Mouse (Mus musculus): ENCODE results near the gene Ptk6. TPM values are rescaled to one million over a fixed set of nuclear protein-coding genes. Genes with fewer than 3 reads are reported as not detected.
A peak's percentile ranks its signal among the peaks of the same experiment; 100 is the strongest.

Ptk6 gene
- polyA plus RNA-seq, 1 experiment from 2014 or later: 0.12 TPM

DNA sequence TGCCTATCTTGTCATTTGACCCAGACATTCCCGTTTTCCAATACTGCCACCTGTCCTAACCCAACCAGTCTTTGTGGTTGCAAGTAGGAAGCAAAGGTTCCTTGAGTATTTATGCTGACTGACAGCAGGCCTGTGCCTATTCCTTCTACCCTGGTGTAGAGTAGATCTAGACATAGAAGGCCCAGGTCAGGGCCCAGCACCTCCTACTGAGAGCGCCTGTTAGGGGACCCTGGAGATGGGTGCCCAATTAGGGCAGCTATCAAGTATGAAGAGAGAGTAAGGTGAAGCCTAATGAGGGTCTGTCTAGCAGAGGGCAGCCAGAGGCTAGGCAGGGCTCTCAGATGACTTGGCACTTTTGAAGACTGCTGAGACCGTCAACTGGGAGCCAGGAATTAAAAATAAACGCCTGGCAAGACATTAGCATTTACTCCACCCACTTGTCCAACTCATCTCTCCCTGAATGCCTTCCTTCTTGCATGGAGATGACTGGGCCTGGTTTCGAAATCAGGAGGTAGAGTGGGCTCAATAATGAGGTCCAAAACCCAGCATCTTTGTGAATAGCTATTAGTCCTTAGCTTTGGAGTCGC, 44.8 kb downstream of the Ptk6 start:
- WGBS: 75% methylated on average over 6 of the region's 6 CpGs
- H3K4me3 ChIP-seq (replicated peaks): no peak overlapping the region
- no peak overlapping the region for H3K9ac ChIP-seq
- H3K36me3 ChIP-seq: no peaks in the 10 kb centered on the region
- H3K27me3 ChIP-seq (replicated peaks): peaks cover 43% of the 10 kb centered on the region
- peaks cover 5% of the 10 kb centered on the region; the same call in 1 of the 2 replicates for H3K4me1 ChIP-seq
- no peak overlapping the region for H3K27ac ChIP-seq
- H3K9me3 ChIP-seq: no peaks in the 10 kb centered on the region
- ATAC-seq (ENCODE audit: insufficient read depth, low FRiP score, low read depth): no peak
- no peak overlapping the region for H3K4me2 ChIP-seq

DNA sequence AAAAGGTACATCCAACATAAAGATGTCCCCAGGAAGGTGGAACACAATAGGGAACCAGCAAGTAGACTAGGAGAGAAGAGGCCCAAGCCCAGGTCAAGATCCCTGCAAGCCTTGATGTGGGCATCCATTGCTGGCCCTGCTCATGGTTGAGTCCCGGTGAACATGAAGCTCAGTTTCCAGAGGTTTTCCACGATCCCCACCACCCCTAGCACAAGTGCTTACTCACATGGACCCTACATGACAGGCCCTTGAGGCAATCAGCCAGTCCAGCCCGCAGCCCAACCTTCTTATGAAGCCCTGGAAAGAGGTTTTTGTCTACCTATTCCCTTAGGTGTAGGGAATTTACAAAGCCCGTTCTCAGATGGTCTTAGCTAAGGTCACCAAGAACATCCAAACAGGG, 45.4 kb downstream of the Ptk6 start:
- Histone ChIP-seq H3K9ac (no peak overlapping the region), H3K9me3 (no peaks in the 10 kb centered on the region), H3K4me1 (peaks cover 5% of the 10 kb centered on the region; the same call in 1 of the 2 replicates), H3K4me3 (replicated peaks) (no peak overlapping the region), H3K27ac (no peak overlapping the region), H3K27me3 (replicated peaks) (peaks cover 47% of the 10 kb centered on the region), H3K36me3 (no peaks in the 10 kb centered on the region), H3K4me2 (no peak overlapping the region)
- WGBS: 67% methylated on average over 4 of the region's 4 CpGs
- ATAC-seq (ENCODE audit: insufficient read depth, low FRiP score, low read depth): no peak

DNA sequence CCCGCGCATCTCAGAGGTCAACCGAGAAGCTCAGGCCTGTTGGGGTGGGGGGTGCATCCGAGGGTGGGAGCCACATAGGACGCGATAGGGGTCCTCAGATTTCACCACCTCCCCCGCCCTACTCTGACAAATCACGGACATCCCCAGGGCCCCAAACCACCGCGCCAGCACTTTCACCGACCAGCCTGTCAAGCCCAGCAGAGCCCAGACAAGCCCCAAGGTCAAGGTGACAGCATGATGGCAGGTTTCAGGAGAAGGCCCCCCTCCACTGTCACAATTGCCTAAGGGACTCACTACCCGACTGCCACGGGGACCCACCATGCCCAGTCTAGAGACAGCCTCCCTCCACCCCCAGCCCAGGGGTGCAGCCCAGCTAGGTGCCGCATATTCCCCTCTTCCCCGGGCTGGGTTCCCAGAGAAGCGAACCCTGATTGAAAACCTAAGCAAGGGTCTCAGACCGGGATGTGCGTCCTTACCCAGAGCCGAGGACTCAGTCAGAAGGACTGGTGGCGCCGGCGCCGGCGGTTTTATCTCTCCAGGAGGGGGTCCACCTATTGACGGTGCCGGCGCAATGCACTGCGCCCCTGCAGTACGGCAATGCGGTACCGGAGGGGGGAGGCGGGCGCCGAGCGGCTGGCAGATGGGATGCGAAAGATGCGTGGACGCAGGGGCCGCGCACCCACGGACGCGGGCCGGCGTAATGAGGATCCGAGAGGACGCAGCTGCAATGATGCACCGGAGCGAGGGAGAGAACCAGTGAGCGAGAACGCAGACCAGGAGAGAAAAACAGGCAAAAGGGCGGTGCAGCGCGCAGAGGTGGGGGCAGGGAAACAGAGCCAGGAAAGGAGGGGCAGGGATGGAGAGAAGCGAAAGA, 46.1 kb downstream of the Ptk6 start, which contains the start of gene Eef1a2:
Eef1a2 (minus strand) TSS at position 767 of the 874 bp plus-strand sequence.
- Histone ChIP-seq H3K4me3 (replicated peaks) (peak within 1 kb of the TSS; percentile 18), H3K4me2 (peak within 1 kb of the TSS; percentile 41)
- 6% methylated on average over 55 of the region's 55 CpGs for WGBS

DNA sequence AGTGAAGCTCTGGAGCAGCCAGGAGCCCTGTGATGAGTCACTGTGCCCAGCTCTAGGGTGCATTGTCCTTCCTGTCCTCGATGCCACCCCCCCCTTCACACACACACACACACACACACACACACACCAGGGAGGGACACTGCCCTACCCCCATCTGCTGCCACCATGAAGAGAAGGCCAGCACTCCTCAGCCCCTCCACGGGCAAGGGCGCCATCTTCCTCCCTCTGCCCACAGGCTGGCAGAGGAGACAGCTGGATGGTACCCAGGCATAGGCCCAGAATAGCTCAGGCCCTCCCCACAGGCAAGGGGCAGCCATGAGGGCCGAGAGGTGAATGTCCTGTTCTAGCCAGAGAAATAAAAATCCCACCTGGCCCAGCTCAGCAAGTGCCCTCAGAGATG, 46.8 kb downstream of the Ptk6 start:
- no peak overlapping the region for H3K27ac ChIP-seq
- H3K9me3 ChIP-seq: no peaks in the 10 kb centered on the region
- no peaks in the 10 kb centered on the region for H3K36me3 ChIP-seq
- no peak overlapping the region for H3K4me3 ChIP-seq (replicated peaks)
- WGBS: 76% methylated on average over 4 of the region's 4 CpGs
- H3K4me2 ChIP-seq: no peak overlapping the region
- H3K27me3 ChIP-seq (replicated peaks): peaks cover 49% of the 10 kb centered on the region
- ATAC-seq (ENCODE audit: insufficient read depth, low FRiP score, low read depth): no peak
- H3K9ac ChIP-seq: no peak overlapping the region
- H3K4me1 ChIP-seq: peaks cover 5% of the 10 kb centered on the region; the same call in 1 of the 2 replicates

More for the DNA sequence above, 46.1 kb downstream of the Ptk6 start, which contains the start of gene Eef1a2:
- no peak within 1 kb of the TSS for H3K9ac ChIP-seq
- H3K4me1 ChIP-seq: peaks cover 5% of the 10 kb centered on the region; the same call in 1 of the 2 replicates
- H3K27me3 ChIP-seq (replicated peaks): peaks cover 47% of the 10 kb centered on the region
- no peak for ATAC-seq (ENCODE audit: insufficient read depth, low FRiP score, low read depth)
- H3K9me3 ChIP-seq: no peaks in the 10 kb centered on the region
- H3K27ac ChIP-seq: no peak within 1 kb of the TSS
- no peaks in the 10 kb centered on the region for H3K36me3 ChIP-seq

DNA sequence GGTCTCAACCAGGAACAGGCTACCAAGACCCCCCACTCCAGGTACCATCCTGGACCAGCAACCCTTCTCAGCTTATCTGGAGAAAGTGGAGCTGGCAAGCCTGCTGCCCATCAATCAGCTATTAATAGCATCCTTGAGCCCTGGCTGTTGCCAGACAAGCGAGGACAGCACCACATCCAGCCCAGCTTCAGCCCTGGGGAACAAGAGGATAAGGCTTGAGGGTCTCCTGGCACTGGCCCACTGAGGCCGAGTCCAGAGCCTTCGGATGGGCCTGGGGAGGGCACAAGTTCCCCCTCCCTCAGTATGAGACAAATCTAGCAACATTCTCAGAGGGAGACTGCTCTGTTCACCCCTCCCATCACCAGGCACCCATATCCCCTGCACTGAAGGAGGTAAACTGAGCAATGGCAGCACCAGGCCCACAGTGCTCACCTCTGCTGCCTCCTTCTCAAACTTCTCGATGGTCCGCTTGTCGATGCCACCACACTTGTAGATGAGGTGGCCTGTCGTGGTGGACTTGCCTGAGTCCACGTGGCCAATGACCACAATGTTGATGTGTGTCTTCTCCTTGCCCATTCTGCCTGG, 47.7 kb downstream of the Ptk6 start:
- WGBS: 74% methylated on average over 8 of the region's 8 CpGs
- Histone ChIP-seq H3K4me2 (no peak overlapping the region), H3K27ac (no peak overlapping the region), H3K36me3 (no peaks in the 10 kb centered on the region), H3K9ac (no peak overlapping the region), H3K4me3 (replicated peaks) (no peak overlapping the region), H3K9me3 (no peaks in the 10 kb centered on the region), H3K27me3 (replicated peaks) (peaks cover 52% of the 10 kb centered on the region), H3K4me1 (peaks cover 5% of the 10 kb centered on the region; the same call in 1 of the 2 replicates)
- no peak for ATAC-seq (ENCODE audit: insufficient read depth, low FRiP score, low read depth)

DNA sequence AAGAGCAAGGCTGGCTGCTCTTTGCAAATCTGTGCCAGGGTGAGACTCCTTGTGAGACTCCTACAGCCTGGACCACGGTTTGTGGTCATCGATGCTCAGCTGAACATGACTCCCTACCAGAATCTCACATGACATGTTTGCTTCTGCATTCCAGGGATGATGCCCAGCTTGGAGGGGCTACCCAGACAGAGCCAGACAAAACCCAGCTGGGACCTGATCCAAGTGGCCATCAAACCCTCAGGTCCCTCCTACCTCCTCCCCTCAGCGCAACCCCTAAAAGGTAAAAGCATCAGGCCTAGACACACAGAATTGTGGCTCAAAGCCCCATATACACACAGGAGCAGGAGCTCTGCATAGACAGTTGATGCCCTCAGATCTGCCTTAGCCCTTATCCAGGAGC, 48.2 kb downstream of the Ptk6 start:
- 84% methylated on average over 3 of the region's 3 CpGs for WGBS
- H3K9ac ChIP-seq: no peak overlapping the region
- no peak for ATAC-seq (ENCODE audit: insufficient read depth, low FRiP score, low read depth)
- H3K27ac ChIP-seq: no peak overlapping the region
- H3K4me1 ChIP-seq: peaks cover 5% of the 10 kb centered on the region; the same call in 1 of the 2 replicates
- no peaks in the 10 kb centered on the region for H3K9me3 ChIP-seq
- H3K4me2 ChIP-seq: no peak overlapping the region
- peaks cover 58% of the 10 kb centered on the region for H3K27me3 ChIP-seq (replicated peaks)
- H3K4me3 ChIP-seq (replicated peaks): no peak overlapping the region
- H3K36me3 ChIP-seq: no peaks in the 10 kb centered on the region

DNA sequence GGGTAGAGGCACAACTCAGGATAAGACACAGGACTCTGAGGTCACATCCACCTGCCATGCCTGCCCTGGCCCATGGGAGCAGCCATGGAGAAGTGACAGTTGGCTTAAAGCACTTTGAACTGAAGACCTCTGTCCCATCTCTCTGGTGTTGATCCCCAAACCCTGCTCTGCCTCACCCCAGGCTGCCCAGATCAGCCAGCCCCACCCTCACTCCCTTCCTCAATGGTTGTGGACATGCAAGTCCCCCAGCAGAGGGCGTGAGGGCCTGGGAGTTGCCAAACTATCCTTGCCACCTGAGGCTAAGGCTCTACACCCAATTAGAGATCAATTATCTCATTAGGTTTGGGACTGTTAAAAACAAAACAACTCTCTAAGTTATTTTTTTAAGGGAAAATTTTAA, 48.8 kb downstream of the Ptk6 start:
- H3K27me3 ChIP-seq (replicated peaks): peaks cover 61% of the 10 kb centered on the region
- peaks cover 5% of the 10 kb centered on the region; the same call in 1 of the 2 replicates for H3K4me1 ChIP-seq
- H3K36me3 ChIP-seq: no peaks in the 10 kb centered on the region
- no peak overlapping the region for H3K9ac ChIP-seq
- no peak overlapping the region for H3K4me3 ChIP-seq (replicated peaks)
- H3K4me2 ChIP-seq: no peak overlapping the region
- WGBS: 5% methylated on average over 1 of the region's 1 CpGs
- no peak overlapping the region for H3K27ac ChIP-seq
- no peaks in the 10 kb centered on the region for H3K9me3 ChIP-seq
- ATAC-seq (ENCODE audit: insufficient read depth, low FRiP score, low read depth): no peak

DNA sequence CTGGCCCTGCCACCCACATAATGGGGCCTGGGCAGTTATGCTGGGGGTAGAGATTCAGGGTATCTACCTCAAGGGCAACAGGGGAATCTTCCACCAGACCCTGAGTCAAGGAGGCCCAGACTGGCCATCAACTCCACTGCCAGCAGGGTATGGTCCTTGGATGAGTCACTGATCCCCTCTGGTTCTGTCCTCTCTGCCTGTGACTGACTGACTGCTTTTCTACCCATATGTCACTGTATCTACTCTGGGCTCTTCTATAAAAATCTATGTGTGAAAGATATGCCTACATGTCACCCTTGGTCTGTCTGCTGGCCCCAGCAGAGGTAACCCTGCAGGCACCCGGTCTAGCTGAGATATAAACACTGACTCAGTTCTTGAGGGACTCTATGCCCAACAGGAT, 49.5 kb downstream of the Ptk6 start:
- peaks cover 5% of the 10 kb centered on the region; the same call in 1 of the 2 replicates for H3K4me1 ChIP-seq
- 81% methylated on average over 1 of the region's 1 CpGs for WGBS
- peaks cover 61% of the 10 kb centered on the region for H3K27me3 ChIP-seq (replicated peaks)
- no peak overlapping the region for H3K9ac ChIP-seq
- ATAC-seq (ENCODE audit: insufficient read depth, low FRiP score, low read depth): no peak
- no peaks in the 10 kb centered on the region for H3K9me3 ChIP-seq
- no peak overlapping the region for H3K4me3 ChIP-seq (replicated peaks)
- H3K36me3 ChIP-seq: no peaks in the 10 kb centered on the region
- H3K27ac ChIP-seq: no peak overlapping the region
- H3K4me2 ChIP-seq: no peak overlapping the region

DNA sequence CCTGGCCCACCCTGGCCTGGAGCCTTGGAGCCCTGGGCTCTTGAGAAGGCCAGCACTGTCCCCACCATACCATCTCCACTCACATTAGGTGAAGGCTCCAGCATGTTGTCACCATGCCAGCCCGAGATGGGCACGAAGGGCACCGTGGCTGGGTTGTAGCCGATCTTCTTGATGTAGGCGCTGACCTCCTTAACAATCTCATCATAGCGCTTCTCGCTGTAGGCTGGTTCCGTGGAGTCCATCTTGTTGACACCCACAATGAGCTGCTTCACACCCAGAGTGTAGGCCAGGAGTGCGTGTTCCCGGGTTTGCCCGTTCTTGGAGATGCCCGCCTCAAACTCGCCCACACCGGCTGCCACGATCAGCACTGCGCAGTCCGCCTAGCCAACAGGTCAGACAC, 49.9 kb downstream of the Ptk6 start:
- no peaks in the 10 kb centered on the region for H3K9me3 ChIP-seq
- H3K4me2 ChIP-seq: no peak overlapping the region
- no peak overlapping the region for H3K27ac ChIP-seq
- H3K27me3 ChIP-seq (replicated peaks): peaks cover 57% of the 10 kb centered on the region
- WGBS: 90% methylated on average over 17 of the region's 17 CpGs
- peaks cover 5% of the 10 kb centered on the region; the same call in 1 of the 2 replicates for H3K4me1 ChIP-seq
- ATAC-seq (ENCODE audit: insufficient read depth, low FRiP score, low read depth): no peak
- H3K4me3 ChIP-seq (replicated peaks): no peak overlapping the region
- H3K36me3 ChIP-seq: no peaks in the 10 kb centered on the region
- no peak overlapping the region for H3K9ac ChIP-seq

DNA sequence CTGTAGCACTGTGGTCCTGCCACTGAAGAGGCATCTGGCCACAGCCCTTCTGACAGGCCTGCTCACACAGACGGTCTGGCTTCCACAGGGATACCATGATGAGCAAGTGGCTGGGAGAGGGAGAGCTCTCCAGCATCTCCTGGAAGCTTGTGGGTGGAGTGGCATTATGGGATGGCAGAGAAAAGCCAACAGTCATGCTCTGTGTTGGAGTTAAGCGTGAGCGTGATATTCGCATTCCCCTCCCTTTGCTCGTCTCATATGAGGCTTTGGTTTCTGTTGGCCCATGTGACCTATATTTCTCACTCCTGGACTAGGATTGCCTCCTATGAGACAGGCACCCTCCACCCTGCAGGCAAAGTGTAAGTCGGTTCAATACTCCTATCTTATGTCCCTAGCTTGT, 52.3 kb downstream of the Ptk6 start:
- Histone ChIP-seq H3K27ac (no peak overlapping the region), H3K9me3 (no peaks in the 10 kb centered on the region), H3K36me3 (no peaks in the 10 kb centered on the region), H3K4me1 (no peaks in the 10 kb centered on the region), H3K9ac (no peak overlapping the region), H3K27me3 (replicated peaks) (peaks cover 41% of the 10 kb centered on the region), H3K4me2 (no peak overlapping the region), H3K4me3 (replicated peaks) (no peak overlapping the region)
- no peak for ATAC-seq (ENCODE audit: insufficient read depth, low FRiP score, low read depth)
- WGBS: 62% methylated on average over 6 of the region's 6 CpGs

DNA sequence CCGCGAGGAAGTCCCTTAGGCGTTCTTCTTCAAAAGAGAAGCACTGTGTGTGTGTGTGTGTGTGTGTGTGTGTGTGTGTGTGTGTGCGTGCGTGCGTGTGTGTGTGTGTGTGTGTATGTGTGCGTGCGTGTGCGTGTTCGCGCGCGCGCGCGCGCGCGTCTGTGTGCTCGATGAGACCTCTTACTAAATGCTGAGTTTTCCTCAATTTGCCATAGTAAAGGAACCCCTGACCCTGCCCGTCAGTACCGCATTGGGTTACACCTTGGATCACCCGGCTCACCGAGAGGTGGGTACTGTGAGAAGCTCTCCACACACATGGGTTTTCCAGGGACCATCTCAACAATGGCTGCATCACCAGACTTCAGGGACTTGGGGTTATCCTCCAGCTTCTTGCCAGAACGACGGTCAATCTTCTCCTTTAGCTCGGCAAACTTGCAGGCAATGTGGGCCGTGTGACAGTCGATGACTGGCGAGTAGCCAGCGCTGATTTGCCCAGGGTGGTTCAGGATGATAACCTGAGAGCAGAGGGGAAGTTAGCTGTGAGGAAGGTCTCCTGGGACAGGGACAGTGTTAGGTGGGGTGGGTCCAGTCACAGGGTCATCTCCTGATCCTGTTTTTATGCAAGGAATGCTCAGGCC, 54.2 kb downstream of the Ptk6 start:
- peaks cover 32% of the 10 kb centered on the region for H3K27me3 ChIP-seq (replicated peaks)
- no peaks in the 10 kb centered on the region for H3K4me1 ChIP-seq
- peak overlapping the region; percentile 41 for H3K4me3 ChIP-seq (replicated peaks)
- 18% methylated on average over 15 of the region's 31 CpGs for WGBS
- peak overlapping the region; percentile 74 for H3K4me2 ChIP-seq
- H3K27ac ChIP-seq: no peak overlapping the region
- H3K36me3 ChIP-seq: no peaks in the 10 kb centered on the region
- no peaks in the 10 kb centered on the region for H3K9me3 ChIP-seq
- no peak for ATAC-seq (ENCODE audit: insufficient read depth, low FRiP score, low read depth)
- H3K9ac ChIP-seq: no peak overlapping the region

Measured in stomach, embryonic 15.5 days (tissue).